16 mouse cellular contexts compared by ENCODE assay signal in the genomic region with DNA sequence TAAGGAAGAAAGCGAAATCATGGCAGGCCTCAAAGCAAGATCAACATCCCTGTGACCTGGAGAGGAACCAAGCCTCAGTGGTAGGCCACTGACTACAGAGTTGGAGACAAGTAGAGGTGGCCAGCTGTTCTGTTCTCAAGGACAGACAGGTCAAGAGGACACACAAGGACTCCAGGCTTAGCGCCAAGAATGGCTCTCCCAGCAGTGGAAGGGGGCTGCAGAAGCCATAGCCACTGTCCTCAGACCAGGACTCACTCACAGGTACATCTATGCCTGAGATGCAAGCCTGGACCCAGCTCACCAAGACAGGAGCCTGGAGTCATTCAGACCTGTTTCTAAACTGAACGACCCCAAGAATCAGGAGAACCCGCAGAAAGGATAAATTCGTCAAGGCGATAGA. TPM values are rescaled to one million over a fixed set of nuclear protein-coding genes. Genes with fewer than 3 reads are reported as not detected.
DNase-seq lines count a peak whose midpoint lies in the region.
"Had no signal": no experiment of that assay in that cellular context is flagged by ENCODE, and none has a peak within 500 bp of the region (broad histone marks: within the 10 kb centered on the region; RNA-seq: fewer than 3 reads in every experiment).

No protein-coding gene starts in this region.

- peak; percentile 18 for DNase-seq in heart, postnatal 4 days
- DNase-seq in heart, adult 18-20 months: no peak
- peak; percentile 27 for DNase-seq in left cerebral cortex, postnatal 4 days
- DNase-seq in left cerebral cortex, adult 18-20 months (ENCODE audit: low spot score in 2 of 2): no peak
- DNase-seq in testis, postnatal 14 days (ENCODE audit: low spot score): peak; percentile 19
- no peak for DNase-seq in ovary, postnatal 36 days (ENCODE audit: low spot score)
- DNase-seq: adrenal gland, adult 2 months; adrenal gland, postnatal 14 days; cerebellum, adult 11-12 months; cerebellum, adult 8-10 months; forebrain, postnatal 0 days; gastrocnemius, adult 2 months; gastrocnemius, postnatal 14 days; heart, adult 2 months had no signal

- intact Hi-C loops in left cerebral cortex, postnatal 4 days (cut with DNase I): no loop called here

RNA-seq across cellular contexts. Expression of a gene that starts 28.4 kb away (rescaled TPM):
- under 1 TPM; 0.47 to 0.55 TPM for total RNA-seq in heart, postnatal 4 days (2021)
- under 1 TPM; 0.12 to 0.23 TPM for total RNA-seq in heart, adult 18-20 months (2021)
- total RNA-seq in left cerebral cortex, postnatal 4 days (2021): 10 to 100 TPM; 27.9 to 31.8 TPM
- 100 to 1,000 TPM in 1 of 2 experiments, 10 to 100 TPM in 1; 81.1 to 117 TPM for total RNA-seq in left cerebral cortex, adult 18-20 months (2021)
- total RNA-seq: common myeloid progenitor, adult 5-6 weeks; gastrocnemius, adult 2 months; MEL had no signal

Comparison
In these comparisons a context has a peak if more than half of its experiments do, and no peak if none do; other contexts are left out.
1. DNase-seq: peak in heart, postnatal 4 days (single experiment), left cerebral cortex, postnatal 4 days (single experiment) and testis, postnatal 14 days (single experiment); none in heart, adult 18-20 months (0 of 2), left cerebral cortex, adult 18-20 months (0 of 2) and ovary, postnatal 36 days (single experiment).
2. RNA of a gene that starts 28.4 kb away (total RNA-seq): 81.1 to 117 TPM in left cerebral cortex, adult 18-20 months and 27.9 to 31.8 TPM in left cerebral cortex, postnatal 4 days; 0.47 to 0.55 TPM in heart, postnatal 4 days and 0.12 to 0.23 TPM in heart, adult 18-20 months; every median in the first group is over 10 times any median in the second.